Mouse (Mus musculus) liver, adult 2 months (tissue): ENCODE data around the gene Psen2. TPM values are rescaled to one million over a fixed set of nuclear protein-coding genes. Genes with fewer than 3 reads are reported as not detected.
A peak's percentile ranks its signal among the peaks of the same experiment; 100 is the strongest.

Experiments used
- DNase-seq: peaks from one replicate; pipeline ENCODE4 v3.0.0-alpha.2; 2011; ENCODE audit warnings: low read depth, low spot score; ENCODE audit errors: extremely low read depth
- H3K27ac ChIP-seq: fragments of 200-500 bp; replicated peaks from 2 replicates; pipeline ENCODE4 v1.5.1; 2012; ENCODE audit warnings: low read depth, mild to moderate bottlenecking, control low read depth, inconsistent platforms, low read length; ENCODE audit not compliant: insufficient read depth
- H3K27me3 ChIP-seq: fragments of 200-500 bp; 2 replicates; pipeline ENCODE4 v1.6.1; 2012; ENCODE audit warnings: mild to moderate bottlenecking, moderate library complexity, low read length, inconsistent platforms; ENCODE audit not compliant: control insufficient read depth, insufficient read depth
- H3K36me3 ChIP-seq: fragments of 200-500 bp; 2 replicates; pipeline ENCODE4 v1.6.1; 2012; ENCODE audit warnings: low read length, inconsistent platforms; ENCODE audit not compliant: control insufficient read depth, insufficient read depth
- H3K4me1 ChIP-seq: fragments of 200-500 bp; 2 replicates; pipeline ENCODE4 v1.6.1; 2011; ENCODE audit warnings: low read length; ENCODE audit not compliant: control insufficient read depth, insufficient read depth
- H3K4me3 ChIP-seq: fragments of 200-500 bp; 2 replicates; pipeline ENCODE4 v1.5.1; 2011; ENCODE audit warnings: low read depth, mild to moderate bottlenecking, control low read depth, low read length, moderate library complexity; ENCODE audit not compliant: insufficient read depth
- H3K79me2 ChIP-seq: fragments of 200-500 bp; 2 replicates; pipeline ENCODE4 v1.6.1; 2012; ENCODE audit warnings: inconsistent platforms, mild to moderate bottlenecking, low read length, moderate library complexity; ENCODE audit not compliant: control insufficient read depth, insufficient read depth
- H3K9ac ChIP-seq: fragments of 200-500 bp; 2 replicates; pipeline ENCODE4 v1.6.1; 2012; ENCODE audit warnings: low read depth, mild to moderate bottlenecking, control low read depth, inconsistent platforms, low read length
- CTCF ChIP-seq: fragments of 200-500 bp; IDR thresholded peaks from 2 replicates; pipeline ENCODE4 v1.5.1; 2011; ENCODE audit warnings: low read depth, low read length, control low read depth
- POLR2A ChIP-seq: fragments of 200-500 bp; IDR thresholded peaks from 2 replicates; pipeline ENCODE4 v1.6.1; 2011; ENCODE audit warnings: low read length, control low read depth; ENCODE audit not compliant: insufficient read depth; ENCODE audit errors: extremely low read depth
- WGBS: fragments of 180-500 bp; shearing (Covaris S2); methylation state at CpG from one replicate; pipeline ENCODE4 v1.1.7; 2018; 5-methylcytosine and 5-hydroxymethylcytosine counted together
- polyA plus RNA-seq: library from polyadenylated mRNA; depleted of rRNA; stranded (reverse); fragments of >200 nt; gene quantifications from 2 replicates; pipeline ENCODE4 v1.2.3, GENCODE M21; 2012
- total RNA-seq: library from RNA; depleted of rRNA; stranded (reverse); fragments of >200 nt; gene quantifications from 2 replicates; pipeline ENCODE4 v1.2.3, GENCODE M21; 2014

Psen2 gene
- total and polyA plus RNA-seq, 2 experiments, result 256 to 711 TPM

- 20% methylated on average over 9 of the region's 9 CpGs for WGBS
- peak; percentile 100 for DNase-seq
- Histone ChIP-seq H3K4me3 (no peak overlapping the region), H3K4me1 (peaks cover 22% of the 10 kb centered on the region), H3K79me2 (no peaks in the 10 kb centered on the region), H3K36me3 (no peaks in the 10 kb centered on the region), H3K27me3 (no peaks in the 10 kb centered on the region), H3K27ac (peak overlapping the region; percentile 92), H3K9ac (no peak overlapping the region)
- TF ChIP-seq CTCF (no peak), POLR2A (no peak)
Observed at GRCm38 (mm10) chr1:180210781-180211271, 52.4 kb downstream of the Psen2 start.

GRCm38 (mm10) chr1:180210031-180210432 lies 53.2 kb downstream of the Psen2 start:
- no peak for TF ChIP-seq POLR2A
- no peak for TF ChIP-seq CTCF
- Histone ChIP-seq H3K4me1 (peaks cover 19% of the 10 kb centered on the region), H3K36me3 (no peaks in the 10 kb centered on the region), H3K4me3 (no peak overlapping the region), H3K27me3 (no peaks in the 10 kb centered on the region), H3K9ac (no peak overlapping the region), H3K27ac (peak overlapping the region; percentile 92), H3K79me2 (no peaks in the 10 kb centered on the region)
- peak; percentile 98 for DNase-seq
- WGBS, result 23% methylated on average over 4 of the region's 4 CpGs

- TF ChIP-seq CTCF (no peak), POLR2A (no peak)
- no peaks in the 10 kb centered on the region for H3K36me3 ChIP-seq
- no peak for DNase-seq
- WGBS, result 92% methylated on average over 3 of the region's 3 CpGs
- H3K4me1 ChIP-seq, result peaks cover 14% of the 10 kb centered on the region
- no peak overlapping the region for H3K4me3 ChIP-seq
- H3K27me3 ChIP-seq, result no peaks in the 10 kb centered on the region
- no peak overlapping the region for H3K27ac ChIP-seq
- H3K79me2 ChIP-seq, result no peaks in the 10 kb centered on the region
- no peak overlapping the region for H3K9ac ChIP-seq
Observed at GRCm38 (mm10) chr1:180208370-180208769, 54.9 kb downstream of the Psen2 start.

GRCm38 (mm10) chr1:180200722-180201121 lies 62.5 kb downstream of the Psen2 start:
- H3K27ac ChIP-seq, result no peak overlapping the region

GRCm38 (mm10) chr1:180199715-180200050 lies 63.6 kb downstream of the Psen2 start:
- DNase-seq, result no peak
- Histone ChIP-seq H3K79me2 (no peaks in the 10 kb centered on the region), H3K4me1 (peaks cover 7% of the 10 kb centered on the region; the same call in 1 of the 2 replicates), H3K36me3 (no peaks in the 10 kb centered on the region), H3K4me3 (no peak overlapping the region), H3K27me3 (no peaks in the 10 kb centered on the region), H3K9ac (no peak overlapping the region), H3K27ac (no peak overlapping the region)
- 58% methylated on average over 4 of the region's 4 CpGs for WGBS
- no peak for TF ChIP-seq CTCF
- no peak for TF ChIP-seq POLR2A

More at GRCm38 (mm10) chr1:180200722-180201121, 62.5 kb downstream of the Psen2 start:
- no peaks in the 10 kb centered on the region for H3K36me3 ChIP-seq
- TF ChIP-seq POLR2A (no peak), CTCF (no peak)
- H3K79me2 ChIP-seq, result no peaks in the 10 kb centered on the region
- 63% methylated on average over 5 of the region's 5 CpGs for WGBS
- H3K4me1 ChIP-seq, result peaks cover 7% of the 10 kb centered on the region; the same call in 1 of the 2 replicates
- H3K27me3 ChIP-seq, result no peaks in the 10 kb centered on the region
- DNase-seq, result no peak
- no peak overlapping the region for H3K9ac ChIP-seq
- H3K4me3 ChIP-seq, result no peak overlapping the region

GRCm38 (mm10) chr1:180198959-180199714 lies 64.1 kb downstream of the Psen2 start, which contains the start of gene Coq8a:
Coq8a (minus strand) TSS chr1:180199602.
- TF ChIP-seq POLR2A, result no peak
- TF ChIP-seq CTCF, result no peak
- no peak for DNase-seq
- H3K27ac ChIP-seq, result no peak within 1 kb of the TSS
- H3K9ac ChIP-seq, result no peak within 1 kb of the TSS
- no peaks in the 10 kb centered on the region for H3K36me3 ChIP-seq
- no peak within 1 kb of the TSS for H3K4me3 ChIP-seq
- H3K4me1 ChIP-seq, result peaks cover 9% of the 10 kb centered on the region
- H3K27me3 ChIP-seq, result no peaks in the 10 kb centered on the region
- H3K79me2 ChIP-seq, result peaks cover 4% of the 10 kb centered on the region; the same call in 1 of the 2 replicates
- 81% methylated on average over 4 of the region's 4 CpGs for WGBS
